ENCODE assay signal across 13 mouse cellular contexts in genomic region chr9:121959966-121960635, GRCm38 (mm10). TPM values are rescaled to one million over a fixed set of nuclear protein-coding genes. Genes with fewer than 3 reads are reported as not detected.
DNase-seq lines count a peak whose midpoint lies in the region; ATAC-seq and TF ChIP-seq lines count a peak whose summit lies in the region.
"Had no signal": no experiment of that assay in that cellular context is flagged by ENCODE, and none has a peak within 500 bp of the region (broad histone marks: within the 10 kb centered on the region; RNA-seq: fewer than 3 reads in every experiment).

No protein-coding gene starts in this region.

- no peak for ATAC-seq in heart, embryonic 11.5 days (replicated peaks; ENCODE audit: insufficient number of reproducible peaks, low FRiP score, low TSS enrichment)
- no peak for ATAC-seq in liver, embryonic 11.5 days (replicated peaks; ENCODE audit: low FRiP score)
- ATAC-seq in embryonic facial prominence, embryonic 11.5 days (replicated peaks; ENCODE audit: insufficient number of reproducible peaks, low FRiP score, low TSS enrichment, low read depth): no peak
- no peak for ATAC-seq in inflammation-experienced regulatory T-cells, adult 6 months
- ATAC-seq: intestine, postnatal 0 days had no signal

- H3K27ac ChIP-seq in heart, embryonic 11.5 days (ENCODE audit: low read depth, low read length): no peak overlapping the region
- H3K27ac ChIP-seq in liver, adult 2 months (replicated peaks; ENCODE audit: insufficient read depth, low read depth, low read length): peak overlapping the region; percentile 42
- H3K27ac ChIP-seq in liver, embryonic 11.5 days (ENCODE audit: low read depth, low read length): no peak overlapping the region
- 0 out of 2 replicates have a peak overlapping the region, but pooled peaks have one; percentile 13 for H3K27ac ChIP-seq in embryonic facial prominence, embryonic 11.5 days (replicated peaks; ENCODE audit: low read depth, low read length)
- H3K27ac ChIP-seq: heart, embryonic 13.5 days had no signal

- H3K4me1 ChIP-seq in heart, embryonic 11.5 days (ENCODE audit: control insufficient read depth, insufficient read depth, low read length): no peaks in the 10 kb centered on the region; the same call in 1 of the 2 replicates
- H3K4me1 ChIP-seq in liver, adult 2 months (ENCODE audit: control insufficient read depth, insufficient read depth, low read length): peaks cover 13% of the 10 kb centered on the region
- no peaks in the 10 kb centered on the region for H3K4me1 ChIP-seq in liver, embryonic 11.5 days (replicated peaks; ENCODE audit: control insufficient read depth, insufficient read depth, low read length)
- H3K4me1 ChIP-seq in embryonic facial prominence, embryonic 11.5 days (ENCODE audit: control insufficient read depth, insufficient read depth, low read length): peaks cover 6% of the 10 kb centered on the region; the same call in 1 of the 2 replicates
- H3K4me1 ChIP-seq: heart, embryonic 13.5 days had no signal

- no peak overlapping the region for H3K4me2 ChIP-seq in heart, embryonic 11.5 days
- H3K4me2 ChIP-seq in liver, embryonic 11.5 days: no peak overlapping the region
- no peak overlapping the region for H3K4me2 ChIP-seq in embryonic facial prominence, embryonic 11.5 days (ENCODE audit: low read depth, low read length)
- H3K4me2 ChIP-seq: heart, embryonic 13.5 days had no signal

- TF ChIP-seq POLR2A in liver, adult 2 months (IDR thresholded peaks at IDR 0.05; ENCODE audit: extremely low read depth, insufficient read depth, low read length): no peak

- TF ChIP-seq CTCF in liver, adult 2 months (IDR thresholded peaks at IDR 0.05; ENCODE audit: low read depth, low read length): no peak

- no peaks in the 10 kb centered on the region for H3K36me3 ChIP-seq in heart, embryonic 11.5 days (ENCODE audit: control insufficient read depth, insufficient read depth, low read length)
- H3K36me3 ChIP-seq in liver, adult 2 months (ENCODE audit: control insufficient read depth, insufficient read depth, low read length): no peaks in the 10 kb centered on the region
- H3K36me3 ChIP-seq in liver, embryonic 11.5 days (ENCODE audit: control insufficient read depth, insufficient read depth, low read length): no peaks in the 10 kb centered on the region
- no peaks in the 10 kb centered on the region for H3K36me3 ChIP-seq in embryonic facial prominence, embryonic 11.5 days (replicated peaks; ENCODE audit: control insufficient read depth, insufficient read depth, low read depth, low read length)
- H3K36me3 ChIP-seq: heart, embryonic 13.5 days had no signal

- 50% methylated on average over 7 of the region's 7 CpGs for WGBS in heart, embryonic 11.5 days (ENCODE audit: insufficient replicate concordance)
- WGBS in liver, adult 2 months: 55% methylated on average over 7 of the region's 7 CpGs
- 58% methylated on average over 7 of the region's 7 CpGs for WGBS in liver, embryonic 11.5 days
- WGBS in embryonic facial prominence, embryonic 11.5 days: 28% methylated on average over 7 of the region's 7 CpGs

- no peaks in the 10 kb centered on the region for H3K27me3 ChIP-seq in heart, embryonic 11.5 days (ENCODE audit: control insufficient read depth, insufficient read depth, low read length)
- H3K27me3 ChIP-seq in liver, adult 2 months (ENCODE audit: control insufficient read depth, insufficient read depth, low read length): no peaks in the 10 kb centered on the region
- no peaks in the 10 kb centered on the region for H3K27me3 ChIP-seq in liver, embryonic 11.5 days (replicated peaks; ENCODE audit: control insufficient read depth, insufficient read depth, low read length)
- no peaks in the 10 kb centered on the region for H3K27me3 ChIP-seq in embryonic facial prominence, embryonic 11.5 days (ENCODE audit: control insufficient read depth, insufficient read depth, low read length)
- H3K27me3 ChIP-seq: heart, embryonic 13.5 days had no signal

- H3K9ac ChIP-seq in heart, embryonic 11.5 days (ENCODE audit: low read depth, low read length): no peak overlapping the region
- peak overlapping the region; percentile 15; the same call in 1 of the 2 replicates for H3K9ac ChIP-seq in liver, adult 2 months (ENCODE audit: low read depth, low read length)
- no peak overlapping the region for H3K9ac ChIP-seq in liver, embryonic 11.5 days (ENCODE audit: low read depth, low read length)
- no peak overlapping the region for H3K9ac ChIP-seq in embryonic facial prominence, embryonic 11.5 days (replicated peaks; ENCODE audit: low read length)
- H3K9ac ChIP-seq: heart, embryonic 13.5 days had no signal

- H3K79me2 ChIP-seq in liver, adult 2 months (ENCODE audit: control insufficient read depth, insufficient read depth, low read length): peaks cover 4% of the 10 kb centered on the region; the same call in 1 of the 2 replicates

- no peaks in the 10 kb centered on the region for H3K9me3 ChIP-seq in heart, embryonic 11.5 days (replicated peaks; ENCODE audit: control insufficient read depth, low read length)
- H3K9me3 ChIP-seq in liver, embryonic 11.5 days (ENCODE audit: control insufficient read depth, low read length): no peaks in the 10 kb centered on the region
- no peaks in the 10 kb centered on the region for H3K9me3 ChIP-seq in embryonic facial prominence, embryonic 11.5 days (replicated peaks; ENCODE audit: control insufficient read depth, low read length)
- H3K9me3 ChIP-seq: heart, embryonic 13.5 days had no signal

- DNase-seq in heart, adult 11 months: peak; percentile 94
- peak; percentile 79 for DNase-seq in liver, adult 2 months (ENCODE audit: extremely low read depth, low read depth, low spot score)
- no peak for DNase-seq in liver, embryonic 11.5 days (ENCODE audit: low spot score)
- DNase-seq in embryonic facial prominence, embryonic 11.5 days (ENCODE audit: low spot score): peak; percentile 72
- DNase-seq in skeletal muscle tissue, adult 2 months (ENCODE audit: low read depth, low spot score): peak; percentile 38
- DNase-seq: cerebellum, adult 11-12 months; thymus, postnatal 14 days had no signal

- H3K4me3 ChIP-seq in heart, embryonic 11.5 days (ENCODE audit: low read depth, low read length): no peak overlapping the region
- no peak overlapping the region for H3K4me3 ChIP-seq in liver, adult 2 months (ENCODE audit: insufficient read depth, low read depth, low read length)
- H3K4me3 ChIP-seq in liver, embryonic 11.5 days (ENCODE audit: low read depth, low read length): no peak overlapping the region
- no peak overlapping the region for H3K4me3 ChIP-seq in embryonic facial prominence, embryonic 11.5 days (ENCODE audit: low read depth, low read length)
- H3K4me3 ChIP-seq: heart, embryonic 13.5 days had no signal

RNA-seq across cellular contexts. Expression of gene Fam198a, which starts 9.3 kb away (rescaled TPM):
- 0.35 and 0.44 TPM in 2 replicates for polyA plus RNA-seq in heart, embryonic 11.5 days (2014; fragmentation: Nextera tagmentation; extraction: Ambion mirVana)
- total RNA-seq in liver, adult 2 months (2014; rRNA removed): 0.74 and 4.0 TPM in 2 replicates
- 2.3 and 4.4 TPM in 2 replicates for polyA plus RNA-seq in liver, adult 2 months (2012; rRNA removed)
- 0.18 and 0.21 TPM in 2 replicates for polyA plus RNA-seq in liver, embryonic 11.5 days (2014; fragmentation: Nextera tagmentation; extraction: Ambion mirVana)
- polyA plus RNA-seq in embryonic facial prominence, embryonic 11.5 days (2014; fragmentation: Nextera tagmentation; extraction: Ambion mirVana): 0.35 and 0.38 TPM in 2 replicates
- polyA plus RNA-seq in inflammation-experienced regulatory T-cells, adult 6 months (2017; shearing (Covaris generic)): under 1 TPM in 1 of 3 experiments, not detected in 2; 0.12 TPM
- total RNA-seq: megakaryocyte, adult 5-6 weeks had no signal

RNA-seq across cellular contexts. Expression of gene Pomgnt2, which starts 36.8 kb away (rescaled TPM):
- 8.8 and 10.6 TPM in 2 replicates for polyA plus RNA-seq in heart, embryonic 11.5 days (2014; fragmentation: Nextera tagmentation; extraction: Ambion mirVana)
- total RNA-seq in liver, adult 2 months (2014; rRNA removed): 1.7 TPM in 2 replicates
- 3.8 and 5.3 TPM in 2 replicates for polyA plus RNA-seq in liver, adult 2 months (2012; rRNA removed)
- polyA plus RNA-seq in liver, embryonic 11.5 days (2014; fragmentation: Nextera tagmentation; extraction: Ambion mirVana): 5.1 and 6.1 TPM in 2 replicates
- polyA plus RNA-seq in embryonic facial prominence, embryonic 11.5 days (2014; fragmentation: Nextera tagmentation; extraction: Ambion mirVana): 6.9 and 7.5 TPM in 2 replicates
- polyA plus RNA-seq in inflammation-experienced regulatory T-cells, adult 6 months (2017; shearing (Covaris generic)): under 1 TPM in 1 of 3 experiments, not detected in 2; 0.40 TPM

RNA-seq across cellular contexts. Expression of gene Cyp8b1, which starts 44.0 kb away (rescaled TPM):
- not detected in 2 replicates for polyA plus RNA-seq in heart, embryonic 11.5 days (2014; fragmentation: Nextera tagmentation; extraction: Ambion mirVana)
- 86.4 and 128 TPM in 2 replicates for total RNA-seq in liver, adult 2 months (2014; rRNA removed)
- 292 and 305 TPM in 2 replicates for polyA plus RNA-seq in liver, adult 2 months (2012; rRNA removed)
- not detected in 2 replicates for polyA plus RNA-seq in liver, embryonic 11.5 days (2014; fragmentation: Nextera tagmentation; extraction: Ambion mirVana)
- polyA plus RNA-seq in embryonic facial prominence, embryonic 11.5 days (2014; fragmentation: Nextera tagmentation; extraction: Ambion mirVana): not detected in 2 replicates
- polyA plus RNA-seq in inflammation-experienced regulatory T-cells, adult 6 months (2017; shearing (Covaris generic)): not detected
- total RNA-seq: left cerebral cortex, adult 8-10 months had no signal
- polyA plus RNA-seq: heart, embryonic 13.5 days had no signal

Comparison
In these comparisons a context has a peak if more than half of its experiments do, and no peak if none do; other contexts are left out.
1. H3K27ac ChIP-seq: peak in liver, adult 2 months (single experiment) and embryonic facial prominence, embryonic 11.5 days (single experiment); none in heart, embryonic 11.5 days (single experiment) and liver, embryonic 11.5 days (single experiment).
2. RNA of gene Cyp8b1, which starts 44.0 kb away (polyA plus RNA-seq): 292 to 305 TPM in liver, adult 2 months; not detected in liver, embryonic 11.5 days, not detected in heart, embryonic 11.5 days, not detected in embryonic facial prominence, embryonic 11.5 days and not detected in inflammation-experienced regulatory T-cells, adult 6 months; every median in the first group is over 100 times any median in the second.